Mouse (Mus musculus) embryonic facial prominence, embryonic 15.5 days (tissue): ENCODE measurements at regions not wholly inside any gene's neighbourhood (a gene's known extent, or its start where the extent isn't known, plus 50 kb on each side); places are given as distances from the start of the nearest gene placed in this dataset.

Experiments
- ATAC-seq: fragments of 200-750 bp; cut with Nextera tagmentation; 2 replicates; pipeline ENCODE4 v1.8.0; 2017; ENCODE audit warnings: low read depth, moderate TSS enrichment; ENCODE audit not compliant: insufficient number of reproducible peaks, low FRiP score, low TSS enrichment
- H3K27ac ChIP-seq: fragments of 300-500 bp; sonication (generic); replicated peaks from 2 replicates; pipeline ENCODE4 v1.5.1; 2015; ENCODE audit warnings: mild to moderate bottlenecking, inconsistent platforms
- H3K27me3 ChIP-seq: fragments of 300-500 bp; sonication (generic); 2 replicates; pipeline ENCODE4 v1.6.1; 2015; ENCODE audit warnings: inconsistent platforms
- H3K36me3 ChIP-seq: fragments of 300-500 bp; sonication (generic); 2 replicates; pipeline ENCODE4 v1.6.1; 2015; ENCODE audit warnings: mild to moderate bottlenecking, inconsistent platforms
- H3K4me1 ChIP-seq: fragments of 300-500 bp; sonication (generic); 2 replicates; pipeline ENCODE4 v1.6.1; 2015; ENCODE audit warnings: inconsistent platforms
- H3K4me2 ChIP-seq: fragments of 300-500 bp; sonication (generic); replicated peaks from 2 replicates; pipeline ENCODE4 v1.6.1; 2015; ENCODE audit warnings: mild to moderate bottlenecking, inconsistent platforms
- H3K4me3 ChIP-seq: fragments of 300-500 bp; sonication (generic); replicated peaks from 2 replicates; pipeline ENCODE4 v1.5.1; 2015; ENCODE audit warnings: mild to moderate bottlenecking, inconsistent platforms
- H3K9ac ChIP-seq: fragments of 300-500 bp; sonication (generic); 2 replicates; pipeline ENCODE4 v1.6.1; 2015; ENCODE audit warnings: inconsistent platforms
- H3K9me3 ChIP-seq: fragments of 300-500 bp; sonication (generic); replicated peaks from 2 replicates; pipeline ENCODE4 v1.6.1; 2016; ENCODE audit warnings: inconsistent platforms
- WGBS: fragments of 180-500 bp; shearing (Covaris S2); methylation state at CpG from one replicate; pipeline ENCODE4 v1.1.7; 2015; 5-methylcytosine and 5-hydroxymethylcytosine counted together

- no peak overlapping the region for H3K4me2 ChIP-seq
- H3K9me3 ChIP-seq, result no peaks in the 10 kb centered on the region
- no peaks in the 10 kb centered on the region for H3K4me1 ChIP-seq
- H3K9ac ChIP-seq, result no peak overlapping the region
- H3K4me3 ChIP-seq, result no peak overlapping the region
- H3K27ac ChIP-seq, result no peak overlapping the region
- H3K27me3 ChIP-seq, result no peaks in the 10 kb centered on the region
- 82% methylated on average over 3 of the region's 3 CpGs for WGBS
- no peak for ATAC-seq
- no peaks in the 10 kb centered on the region for H3K36me3 ChIP-seq
Observed at GRCm38 (mm10) chr16:15491328-15491999, 174.2 kb downstream of the Gm21897 start.

GRCm38 (mm10) chr16:15493236-15493635 lies 176.0 kb downstream of the Gm21897 start:
- Histone ChIP-seq H3K9me3 (no peaks in the 10 kb centered on the region), H3K9ac (no peak overlapping the region), H3K4me3 (no peak overlapping the region), H3K36me3 (no peaks in the 10 kb centered on the region), H3K4me1 (no peaks in the 10 kb centered on the region), H3K27ac (no peak overlapping the region), H3K4me2 (no peak overlapping the region), H3K27me3 (no peaks in the 10 kb centered on the region)
- no peak for ATAC-seq
- WGBS, result 48% methylated on average over 2 of the region's 2 CpGs
